Mouse (Mus musculus): ENCODE data around the gene Luc7l.
"Not testable (repeated sequence)": the region's sequence is repeated elsewhere in the genome, so short reads cannot be mapped to it uniquely, and the experiment has no call there.

Gene Luc7l

GRCm38 (mm10) chr17:26251886-26252538 is 684 bp upstream of the Luc7l start:
- no peak for DNase-seq (ENCODE audit: low read depth in 2 of 2, low spot score in 2 of 2)

- DNase-seq (ENCODE audit: low read depth in 2 of 2, low spot score in 2 of 2): no peak
Observed at GRCm38 (mm10) chr17:26253399-26253798, 703 bp downstream of the Luc7l start.

GRCm38 (mm10) chr17:26255313-26255712 is 2.6 kb downstream of the Luc7l start:
- DNase-seq (ENCODE audit: low read depth in 2 of 2, low spot score in 2 of 2): no peak

DNA sequence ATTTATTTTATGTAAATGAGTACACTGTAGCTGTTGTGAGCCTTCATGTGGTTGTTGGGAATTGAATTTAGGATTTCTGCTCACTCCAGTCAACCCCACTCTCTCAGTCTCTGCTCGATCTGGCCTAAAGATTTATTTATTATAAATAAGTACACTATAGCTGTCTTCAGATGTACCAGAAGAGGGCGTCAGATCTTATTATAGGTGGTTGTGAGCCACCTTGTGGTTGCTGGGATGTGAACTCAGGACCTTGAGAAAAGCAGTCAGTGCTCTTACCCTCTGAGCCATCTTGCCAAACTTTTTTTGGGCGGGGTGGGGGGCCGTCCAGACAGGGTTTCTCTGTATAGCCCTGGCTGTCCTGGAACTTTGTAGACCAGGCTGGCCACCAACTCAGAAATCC is 9.1 kb downstream of the Luc7l start:
- no peak for DNase-seq (ENCODE audit: low read depth in 2 of 2, low spot score in 2 of 2)

- DNase-seq (ENCODE audit: low read depth in 2 of 2, low spot score in 2 of 2): no peak
Observed at GRCm38 (mm10) chr17:26262384-26262783, 9.7 kb downstream of the Luc7l start.

- no peak for DNase-seq (ENCODE audit: low read depth in 2 of 2, low spot score in 2 of 2)
Observed at GRCm38 (mm10) chr17:26268851-26269250, 16.2 kb downstream of the Luc7l start.

DNA sequence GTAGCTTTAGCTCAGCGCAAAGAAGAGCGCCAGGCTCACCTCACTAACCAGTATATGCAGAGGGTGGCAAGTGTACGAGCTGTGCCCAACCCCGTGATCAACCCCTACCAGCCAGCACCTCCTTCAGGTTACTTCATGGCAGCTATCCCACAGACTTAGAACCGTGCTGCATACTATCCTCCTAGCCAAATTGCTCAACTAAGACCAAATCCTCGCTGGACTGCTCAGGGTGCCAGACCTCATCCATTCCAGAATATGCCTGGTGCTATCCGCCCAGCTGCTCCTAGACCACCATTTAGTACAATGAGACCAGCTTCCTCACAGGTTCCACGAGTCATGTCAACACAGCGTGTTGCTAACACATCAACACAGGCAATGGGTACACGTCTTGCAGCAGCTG is 16.9 kb downstream of the Luc7l start:
- not testable (repeated sequence) for DNase-seq (ENCODE audit: low read depth in 2 of 2, low spot score in 2 of 2)

DNA sequence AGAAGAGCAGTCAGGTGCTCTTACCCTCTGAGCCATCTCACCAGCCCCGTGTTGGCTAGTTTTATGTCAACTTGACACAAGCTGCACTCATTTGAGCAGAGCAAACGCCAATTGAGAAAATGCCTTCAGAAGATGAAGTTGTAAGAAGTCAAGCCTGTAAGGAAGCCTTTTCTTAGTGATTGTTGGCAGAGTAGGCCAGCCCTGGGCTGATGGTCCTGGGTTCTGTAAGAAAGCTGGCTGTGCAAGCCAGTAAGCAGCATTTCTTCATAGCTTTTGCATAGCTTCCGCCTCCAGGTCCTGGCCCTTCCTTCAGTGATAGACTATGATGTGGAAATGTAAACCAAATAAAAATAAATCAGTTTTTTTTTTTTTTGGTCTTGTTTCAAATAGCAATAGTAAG is 19.9 kb downstream of the Luc7l start:
- DNase-seq (ENCODE audit: low read depth in 2 of 2, low spot score in 2 of 2): no peak

DNA sequence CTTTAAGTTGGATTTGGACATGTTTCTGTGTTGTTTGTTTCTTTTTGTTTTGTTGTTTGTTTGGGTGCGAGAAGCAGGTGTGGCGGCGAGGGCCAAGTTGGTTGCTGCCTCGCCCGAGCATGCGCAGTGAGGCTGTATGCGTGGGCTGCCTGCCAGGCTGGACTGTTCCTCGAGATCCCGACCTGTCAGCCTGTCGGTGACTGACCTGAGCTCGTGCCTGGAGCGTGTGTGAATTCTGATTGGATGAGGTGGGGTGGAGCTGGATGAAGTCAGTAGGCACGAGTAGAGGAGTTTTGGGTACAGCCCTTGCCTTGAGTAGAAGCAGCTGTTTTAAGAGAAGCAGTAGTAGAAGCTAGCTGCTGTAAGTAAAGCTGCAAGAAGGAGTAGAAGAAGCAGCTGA is 23.2 kb downstream of the Luc7l start:
- no peak for DNase-seq (ENCODE audit: low read depth in 2 of 2, low spot score in 2 of 2)

DNA sequence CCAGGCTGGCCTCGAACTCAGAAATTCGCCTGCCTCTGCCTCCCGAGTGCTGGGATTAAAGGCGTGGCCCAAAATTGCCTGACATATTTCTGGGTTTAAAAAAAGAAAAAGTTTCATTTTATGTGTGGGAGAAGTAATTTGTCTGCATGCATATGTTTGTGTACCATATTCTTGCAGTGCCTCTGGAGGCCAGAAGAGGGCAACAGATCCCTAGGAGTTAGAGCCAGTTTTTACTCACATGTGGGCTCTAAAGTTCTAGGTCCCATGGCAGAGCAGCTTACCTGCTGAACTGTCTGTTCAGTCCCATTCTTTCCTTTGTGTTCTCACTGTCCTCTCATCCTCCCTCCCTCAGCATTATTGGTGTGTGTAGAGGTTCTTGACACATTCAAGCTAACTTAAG is 24.0 kb downstream of the Luc7l start:
- peak; percentile 16 to 31 for DNase-seq (ENCODE audit: low read depth in 2 of 2, low spot score in 2 of 2)

- no peak for DNase-seq (ENCODE audit: low read depth in 2 of 2, low spot score in 2 of 2)
Observed at GRCm38 (mm10) chr17:26286199-26286955, 33.7 kb downstream of the Luc7l start.

- DNase-seq (ENCODE audit: low read depth in 2 of 2, low spot score in 2 of 2): no peak
Observed at GRCm38 (mm10) chr17:26289475-26289874, 36.8 kb downstream of the Luc7l start.

- DNase-seq (ENCODE audit: low read depth in 2 of 2, low spot score in 2 of 2): not testable (repeated sequence)
Observed at GRCm38 (mm10) chr17:26298318-26298717, 45.6 kb downstream of the Luc7l start.

- peak in 1 of 2 experiments; percentile 11 for DNase-seq (ENCODE audit: low read depth in 2 of 2, low spot score in 2 of 2)
Observed at GRCm38 (mm10) chr17:26314291-26314690, 61.6 kb downstream of the Luc7l start.

- no peak for DNase-seq (ENCODE audit: low read depth in 2 of 2, low spot score in 2 of 2)
Observed at GRCm38 (mm10) chr17:26315474-26315873, 62.8 kb downstream of the Luc7l start.

DNA sequence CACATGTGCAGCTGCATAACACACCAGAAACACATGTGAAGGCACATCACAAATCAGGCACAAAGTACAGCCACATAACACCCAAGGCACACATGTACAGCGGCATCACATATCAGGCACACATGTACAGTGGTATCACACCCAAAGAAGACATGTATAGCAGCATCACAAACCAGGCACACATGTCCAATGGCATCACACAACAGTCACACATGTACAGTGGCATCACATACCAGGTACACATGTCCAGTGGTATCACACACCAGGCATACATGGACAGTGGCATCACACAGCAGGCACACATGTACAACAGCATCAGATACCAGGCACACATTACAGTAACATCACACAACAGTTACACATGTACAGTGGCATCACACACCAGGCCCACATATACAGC is 65.7 kb downstream of the Luc7l start:
- DNase-seq (ENCODE audit: low read depth in 2 of 2, low spot score in 2 of 2): no peak

All from CD8-positive naive resting alpha-beta T cell, adult 2 months (primary cell).